Mouse (Mus musculus) liver, embryonic 11.5 days (tissue): ENCODE measurements around the gene Nxpe4. TPM values are rescaled to one million over a fixed set of nuclear protein-coding genes. Genes with fewer than 3 reads are reported as not detected.

ENCODE experiments used
- ATAC-seq: fragments of 200-750 bp; cut with Nextera tagmentation; replicated peaks from 2 replicates; pipeline ENCODE4 v1.8.0; 2017; ENCODE audit warnings: moderate number of reproducible peaks, mild to moderate bottlenecking, moderate TSS enrichment, moderate library complexity; ENCODE audit not compliant: low FRiP score
- DNase-seq: peaks from one replicate; pipeline ENCODE4 v3.0.0-alpha.2; 2017; ENCODE audit warnings: low spot score
- H3K27ac ChIP-seq: fragments of 300-500 bp; sonication (generic); 2 replicates; pipeline ENCODE4 v1.5.1; 2014; ENCODE audit warnings: mild to moderate bottlenecking, low read depth, low read length, control low read depth
- H3K27me3 ChIP-seq: fragments of 300-500 bp; sonication (generic); replicated peaks from 2 replicates; pipeline ENCODE4 v1.6.1; 2014; ENCODE audit warnings: low read length, mixed read lengths; ENCODE audit not compliant: control insufficient read depth, insufficient read depth
- H3K36me3 ChIP-seq: fragments of 300-500 bp; sonication (generic); 2 replicates; pipeline ENCODE4 v1.6.1; 2014; ENCODE audit warnings: mild to moderate bottlenecking, low read length, moderate library complexity, mixed read lengths; ENCODE audit not compliant: control insufficient read depth, insufficient read depth
- H3K4me1 ChIP-seq: fragments of 300-500 bp; sonication (generic); replicated peaks from 2 replicates; pipeline ENCODE4 v1.6.1; 2014; ENCODE audit warnings: low read length, mixed read lengths; ENCODE audit not compliant: control insufficient read depth, insufficient read depth
- H3K4me2 ChIP-seq: fragments of 300-500 bp; sonication (generic); 2 replicates; pipeline ENCODE4 v1.6.1; 2014; ENCODE audit warnings: mild to moderate bottlenecking, control low read depth, moderate library complexity
- H3K4me3 ChIP-seq: fragments of 300-500 bp; sonication (generic); 2 replicates; pipeline ENCODE4 v1.5.1; 2014; ENCODE audit warnings: low read depth, low read length, control low read depth
- H3K9ac ChIP-seq: fragments of 300-500 bp; sonication (generic); 2 replicates; pipeline ENCODE4 v1.6.1; 2014; ENCODE audit warnings: low read depth, low read length, control low read depth
- H3K9me3 ChIP-seq: fragments of 300-500 bp; sonication (generic); 2 replicates; pipeline ENCODE4 v1.6.1; 2016; ENCODE audit warnings: low read length, inconsistent platforms, mixed read lengths; ENCODE audit not compliant: control insufficient read depth
- WGBS: fragments of 180-500 bp; shearing (Covaris S2); extraction: QIAGEN DNeasy Blood & Tissue Kit; methylation state at CpG from one replicate; pipeline ENCODE4 v1.1.7; 2014; 5-methylcytosine and 5-hydroxymethylcytosine counted together
- polyA plus RNA-seq: library from polyadenylated mRNA; unstranded; fragments of >200 nt; fragmentation: Nextera tagmentation; extraction: Ambion mirVana; gene quantifications from 2 replicates; pipeline ENCODE4 v1.2.1, GENCODE M21; 2014

Gene Nxpe4
- polyA plus RNA-seq, 1 experiment from 2014 or later = 10.0 TPM

DNA sequence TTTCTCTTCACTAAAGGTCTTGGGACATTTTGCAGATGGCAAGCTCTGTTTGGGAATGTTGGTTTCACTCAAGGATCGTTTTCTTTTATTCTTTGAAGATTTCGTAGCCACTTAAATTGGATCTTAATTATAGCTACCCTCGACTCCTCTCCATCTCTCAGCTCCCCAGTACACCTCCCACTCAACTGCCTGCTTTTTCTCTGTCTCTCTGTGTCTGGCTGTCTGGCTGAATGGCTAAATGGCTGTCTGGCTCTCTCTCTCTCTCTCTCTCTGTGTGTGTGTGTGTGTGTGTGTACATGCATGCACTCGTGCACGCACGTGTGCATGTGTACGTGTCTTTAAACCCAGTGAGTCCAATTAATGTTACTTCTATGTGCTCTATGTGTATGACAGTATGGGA lies 19.5 kb downstream of the Nxpe4 start:
- H3K27ac ChIP-seq = no peak overlapping the region
- no peak for ATAC-seq
- no peak overlapping the region for H3K4me3 ChIP-seq
- H3K27me3 ChIP-seq = no peaks in the 10 kb centered on the region
- WGBS = 83% methylated on average over 7 of the region's 7 CpGs
- H3K36me3 ChIP-seq = no peaks in the 10 kb centered on the region
- no peak overlapping the region for H3K9ac ChIP-seq
- no peaks in the 10 kb centered on the region for H3K4me1 ChIP-seq
- H3K9me3 ChIP-seq = no peaks in the 10 kb centered on the region
- H3K4me2 ChIP-seq = no peak overlapping the region
- DNase-seq = no peak

DNA sequence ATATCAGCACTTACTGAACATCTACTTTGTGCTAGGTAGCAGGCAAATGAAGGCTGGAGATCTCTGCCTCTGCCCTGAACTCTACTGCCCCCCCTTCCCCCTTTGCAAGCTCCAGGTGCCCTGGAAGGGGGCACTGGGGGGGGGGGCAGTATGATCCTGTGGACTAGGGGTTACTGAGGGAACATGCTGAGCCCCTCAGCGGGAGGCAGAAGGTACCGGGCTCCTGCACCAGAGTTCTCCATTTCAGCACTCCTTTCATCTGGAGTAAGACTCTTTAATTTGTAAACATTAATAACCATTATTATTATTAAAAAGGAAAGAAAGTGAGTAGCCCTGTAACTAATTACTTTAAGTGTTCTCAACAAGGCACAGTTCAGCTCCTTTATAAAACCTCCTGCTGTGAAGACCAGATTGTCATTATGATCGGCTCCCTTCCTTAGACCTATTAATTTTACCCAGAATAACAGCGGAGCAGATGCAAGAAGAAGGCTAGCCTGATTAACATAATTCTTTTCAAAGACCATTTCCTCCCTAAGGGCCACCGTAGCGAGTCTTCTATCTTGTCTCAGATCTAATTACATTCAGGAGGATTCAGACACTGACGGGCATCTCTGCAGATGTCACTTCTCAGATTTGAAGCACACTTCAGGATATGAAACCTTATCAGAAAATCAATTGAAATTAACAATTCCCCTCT lies 21.0 kb downstream of the Nxpe4 start:
- Histone ChIP-seq H3K9me3 (no peaks in the 10 kb centered on the region), H3K4me2 (no peak overlapping the region), H3K4me1 (no peaks in the 10 kb centered on the region), H3K36me3 (no peaks in the 10 kb centered on the region), H3K4me3 (no peak overlapping the region), H3K27me3 (no peaks in the 10 kb centered on the region), H3K9ac (no peak overlapping the region), H3K27ac (no peak overlapping the region)
- WGBS = 61% methylated on average over 7 of the region's 7 CpGs
- DNase-seq (no peak), ATAC-seq (no peak)

GRCm38 (mm10) chr9:48184319-48184718 lies 22.5 kb downstream of the Nxpe4 start:
- DNase-seq = no peak
- no peaks in the 10 kb centered on the region for H3K36me3 ChIP-seq
- 80% methylated on average over 7 of the region's 7 CpGs for WGBS

DNA sequence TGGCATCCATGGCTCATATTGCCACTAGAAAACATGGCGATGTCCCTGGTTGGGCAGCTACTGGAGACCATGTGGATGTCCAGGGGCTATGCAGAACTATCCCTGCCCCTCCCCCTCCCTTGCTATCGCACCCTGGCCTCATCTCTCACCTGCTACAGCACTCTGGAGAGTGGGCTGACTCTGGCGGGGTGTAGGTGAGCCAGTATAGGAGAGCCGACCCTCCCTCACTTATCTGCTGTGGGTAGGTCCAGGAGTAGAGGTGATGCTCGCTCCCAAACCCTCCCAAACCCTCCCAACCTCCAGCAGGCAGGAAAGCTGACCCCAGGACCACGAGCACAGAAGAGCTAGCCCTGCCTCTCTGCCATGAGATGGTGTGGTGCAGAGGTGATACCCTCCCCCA lies 27.0 kb downstream of the Nxpe4 start:
- no peaks in the 10 kb centered on the region for H3K4me1 ChIP-seq
- no peaks in the 10 kb centered on the region for H3K36me3 ChIP-seq
- DNase-seq (no peak), ATAC-seq (no peak; the same call in 1 of the 2 replicates)
- no peaks in the 10 kb centered on the region for H3K27me3 ChIP-seq
- 69% methylated on average over 6 of the region's 6 CpGs for WGBS
- no peak overlapping the region for H3K4me3 ChIP-seq
- no peak overlapping the region for H3K9ac ChIP-seq
- H3K4me2 ChIP-seq = no peak overlapping the region
- no peaks in the 10 kb centered on the region for H3K9me3 ChIP-seq
- H3K27ac ChIP-seq = no peak overlapping the region

More at GRCm38 (mm10) chr9:48184319-48184718, 22.5 kb downstream of the Nxpe4 start:
- H3K4me3 ChIP-seq = no peak overlapping the region
- ATAC-seq = no peak
- no peak overlapping the region for H3K9ac ChIP-seq
- no peaks in the 10 kb centered on the region for H3K9me3 ChIP-seq
- no peak overlapping the region for H3K4me2 ChIP-seq
- H3K27ac ChIP-seq = no peak overlapping the region
- no peaks in the 10 kb centered on the region for H3K4me1 ChIP-seq
- H3K27me3 ChIP-seq = no peaks in the 10 kb centered on the region

GRCm38 (mm10) chr9:48197458-48197884 lies 35.6 kb downstream of the Nxpe4 start:
- ATAC-seq (no peak), DNase-seq (no peak)
- Histone ChIP-seq H3K27me3 (no peaks in the 10 kb centered on the region), H3K4me1 (no peaks in the 10 kb centered on the region), H3K4me2 (no peak overlapping the region), H3K9ac (no peak overlapping the region), H3K4me3 (no peak overlapping the region), H3K27ac (no peak overlapping the region), H3K36me3 (no peaks in the 10 kb centered on the region), H3K9me3 (no peaks in the 10 kb centered on the region)
- WGBS = 74% methylated on average over 12 of the region's 12 CpGs

DNA sequence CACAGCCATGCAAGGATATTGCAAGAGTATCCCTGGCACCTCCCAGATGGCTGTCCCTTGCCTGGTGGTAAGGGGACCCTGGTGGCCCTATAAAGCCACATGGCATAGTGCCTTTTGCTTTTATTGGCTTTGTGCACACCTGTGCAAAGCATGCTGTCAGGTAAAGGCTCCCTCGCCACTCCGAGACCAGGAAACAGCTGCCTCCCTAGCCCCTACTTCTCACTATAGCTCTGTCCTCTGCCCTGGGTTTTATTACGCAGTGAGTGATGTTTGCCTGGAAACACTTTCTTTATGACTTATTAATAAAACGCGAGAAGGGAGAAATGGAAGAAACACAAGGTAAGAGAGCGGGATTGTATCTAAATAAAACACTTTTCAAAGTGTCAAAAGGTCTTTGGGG lies 49.1 kb downstream of the Nxpe4 start:
- ATAC-seq (no peak), DNase-seq (no peak)
- no peak overlapping the region for H3K4me2 ChIP-seq
- H3K9me3 ChIP-seq = no peaks in the 10 kb centered on the region
- no peak overlapping the region for H3K27ac ChIP-seq
- no peaks in the 10 kb centered on the region for H3K36me3 ChIP-seq
- H3K27me3 ChIP-seq = no peaks in the 10 kb centered on the region
- WGBS = 79% methylated on average over 6 of the region's 6 CpGs
- H3K4me1 ChIP-seq = no peaks in the 10 kb centered on the region
- H3K9ac ChIP-seq = no peak overlapping the region
- H3K4me3 ChIP-seq = no peak overlapping the region

GRCm38 (mm10) chr9:48211912-48212311 lies 50.1 kb downstream of the Nxpe4 start:
- Histone ChIP-seq H3K9ac (no peak overlapping the region), H3K9me3 (no peaks in the 10 kb centered on the region), H3K4me1 (no peaks in the 10 kb centered on the region), H3K4me2 (no peak overlapping the region), H3K27ac (no peak overlapping the region), H3K4me3 (no peak overlapping the region), H3K36me3 (no peaks in the 10 kb centered on the region), H3K27me3 (no peaks in the 10 kb centered on the region)
- DNase-seq (no peak), ATAC-seq (no peak)
- WGBS = 75% methylated on average over 5 of the region's 5 CpGs

DNA sequence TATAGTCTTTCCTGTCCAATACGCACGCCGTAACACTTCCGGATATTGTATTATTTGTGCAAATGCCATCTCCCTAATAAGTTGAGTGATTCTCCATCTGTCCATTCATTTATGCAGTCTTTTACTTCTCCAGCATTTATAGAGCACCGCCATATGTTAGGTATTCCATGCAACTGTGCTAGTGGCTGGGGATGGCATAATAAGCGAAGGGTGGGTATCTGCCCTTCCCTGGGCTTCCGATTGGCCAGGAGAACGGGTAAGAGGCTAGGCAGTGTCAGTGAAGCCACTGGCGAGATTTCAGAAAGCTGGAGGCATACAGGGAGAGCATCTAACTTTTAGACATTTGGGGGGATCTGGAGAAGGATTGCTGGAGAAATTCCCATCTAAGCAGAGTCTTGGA lies 52.9 kb downstream of the Nxpe4 start:
- H3K27me3 ChIP-seq = no peaks in the 10 kb centered on the region
- 82% methylated on average over 9 of the region's 9 CpGs for WGBS

More for the DNA sequence above, 52.9 kb downstream of the Nxpe4 start:
- ATAC-seq = no peak
- no peaks in the 10 kb centered on the region for H3K36me3 ChIP-seq
- no peak overlapping the region for H3K4me2 ChIP-seq
- no peak overlapping the region for H3K4me3 ChIP-seq
- no peak overlapping the region for H3K27ac ChIP-seq
- H3K9me3 ChIP-seq = no peaks in the 10 kb centered on the region
- no peak overlapping the region for H3K9ac ChIP-seq
- no peak for DNase-seq
- no peaks in the 10 kb centered on the region for H3K4me1 ChIP-seq
